Mouse (Mus musculus) spleen, postnatal 14 days (tissue): Measurements from ENCODE around the gene Vmn1r177.
"Not testable (repeated sequence)": the region's sequence is repeated elsewhere in the genome, so short reads cannot be mapped to it uniquely, and the experiment has no call there.

ENCODE experiments used
- DNase-seq, 2 experiments: peaks; one replicate each; pipeline ENCODE4 v3.0.0; 2021 to 2022; ENCODE audit warnings: low spot score in 2 of 2

The Vmn1r177 gene

DNA sequence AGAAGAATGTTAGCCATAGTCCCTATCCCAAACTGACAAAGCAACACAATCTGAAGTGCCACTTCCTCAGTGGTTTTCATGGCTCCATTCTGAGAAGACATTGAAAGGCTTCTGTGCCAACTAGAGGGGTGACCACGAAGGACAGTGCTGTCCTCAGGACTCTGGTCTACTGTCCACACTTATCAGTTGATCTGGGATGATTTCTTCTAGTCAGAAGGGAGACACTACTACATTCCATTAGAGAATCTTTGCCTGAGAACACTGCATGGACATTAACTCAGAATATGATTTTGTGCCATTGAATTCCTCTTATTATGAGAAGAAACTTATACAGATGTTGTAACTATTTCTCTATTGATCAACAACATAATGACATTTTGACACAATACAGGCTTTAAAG lies at the start of gene Vmn1r177:
Vmn1r177 (minus strand) TSS at position 101 of the 400 bp plus-strand sequence.
- not testable (repeated sequence) for DNase-seq

DNA sequence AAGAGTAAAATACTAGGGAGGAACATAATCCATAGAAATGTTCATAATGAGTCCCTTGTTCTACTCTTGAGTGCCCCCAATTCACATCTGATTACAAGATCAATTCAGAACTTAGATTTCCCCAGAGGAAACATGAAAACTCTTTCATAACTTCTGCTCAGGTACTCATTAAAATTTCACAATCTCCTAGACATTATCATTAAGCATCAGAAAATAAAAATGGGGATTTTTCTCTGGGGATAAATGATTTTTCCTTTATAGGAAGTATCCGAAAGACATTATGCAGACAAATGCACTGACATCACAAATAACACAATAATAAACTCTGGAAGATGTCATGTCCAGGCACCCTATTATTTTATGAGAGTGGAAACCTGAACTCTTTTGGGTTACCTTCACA lies 25.5 kb upstream of the Vmn1r177 start, which contains the start of gene Vmn1r178:
Vmn1r178 (plus strand) TSS at position 301 of the 400 bp plus-strand sequence.
- no peak for DNase-seq

DNA sequence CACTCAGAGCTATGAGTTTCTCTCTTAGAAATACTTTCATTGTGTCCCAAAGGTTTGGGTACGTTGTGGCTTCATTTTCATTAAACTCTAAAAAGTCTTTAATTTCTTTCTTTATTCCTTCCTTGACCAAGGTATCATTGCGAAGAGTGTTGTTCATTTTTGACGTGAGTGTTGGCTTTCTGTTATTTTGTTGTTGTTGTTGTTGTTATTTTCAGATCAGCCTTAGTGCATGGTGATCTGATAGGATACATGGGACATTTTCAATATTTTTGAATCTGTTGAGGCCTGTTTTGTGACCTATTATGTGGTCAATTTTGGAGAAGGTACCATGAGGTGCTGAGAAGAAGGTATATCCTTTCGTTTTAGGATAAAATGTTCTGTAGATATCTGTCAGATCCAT lies 10.7 kb upstream of the Vmn1r177 start:
- DNase-seq, result not testable (repeated sequence)

DNA sequence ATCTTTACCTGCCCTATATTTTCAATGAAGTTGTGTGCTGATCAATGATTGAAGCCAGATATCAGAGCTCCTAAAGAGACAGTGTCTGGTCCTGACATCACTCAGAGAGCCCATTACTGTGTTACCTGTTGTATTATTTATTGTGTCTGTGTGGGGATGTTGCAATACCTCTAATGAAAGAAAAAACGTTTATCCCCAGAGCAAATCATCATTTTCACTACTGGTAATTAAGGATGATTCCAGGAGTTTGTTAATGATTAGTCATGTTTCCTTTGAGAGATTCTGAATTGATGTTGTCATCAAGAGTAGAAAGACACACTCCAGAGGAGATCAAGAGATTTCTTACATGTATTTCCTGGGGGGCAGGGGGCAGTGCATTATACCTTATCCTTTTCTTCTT lies 29.0 kb downstream of the Vmn1r177 start, which contains the start of gene Vmn1r176:
Vmn1r176 (minus strand) TSS at position 101 of the 400 bp plus-strand sequence.
- not testable (repeated sequence) for DNase-seq
